Mouse (Mus musculus) intestine, embryonic 14.5 days (tissue): ENCODE results near the gene Tespa1. TPM values are rescaled to one million over a fixed set of nuclear protein-coding genes. Genes with fewer than 3 reads are reported as not detected.
"Not testable (repeated sequence)": the region's sequence is repeated elsewhere in the genome, so short reads cannot be mapped to it uniquely, and the experiment has no call there.

ENCODE experiments used
- ATAC-seq: fragments of 200-750 bp; cut with Nextera tagmentation; replicated peaks from 2 replicates; pipeline ENCODE4 v1.8.0; 2017; ENCODE audit warnings: low read depth, moderate number of reproducible peaks, moderate TSS enrichment, moderate library complexity; ENCODE audit not compliant: low FRiP score, low TSS enrichment
- DNase-seq: peaks from one replicate; pipeline ENCODE4 v3.0.0-alpha.2; 2018; ENCODE audit warnings: low spot score
- H3K27ac ChIP-seq: fragments of 300-500 bp; sonication (generic); 2 replicates; pipeline ENCODE4 v1.5.1; 2014; ENCODE audit warnings: low read depth, mild to moderate bottlenecking, control low read depth
- H3K27me3 ChIP-seq: fragments of 300-500 bp; sonication (generic); replicated peaks from 2 replicates; pipeline ENCODE4 v1.6.1; 2014; ENCODE audit warnings: low read length, control low read depth; ENCODE audit not compliant: control insufficient read depth, insufficient read depth
- H3K36me3 ChIP-seq: fragments of 300-500 bp; sonication (generic); 2 replicates; pipeline ENCODE4 v1.6.1; 2014; ENCODE audit warnings: low read length, control low read depth; ENCODE audit not compliant: control insufficient read depth, insufficient read depth
- H3K4me1 ChIP-seq: fragments of 300-500 bp; sonication (generic); replicated peaks from 2 replicates; pipeline ENCODE4 v1.6.1; 2014; ENCODE audit warnings: low read length, control low read depth, mixed read lengths; ENCODE audit not compliant: control insufficient read depth, insufficient read depth
- H3K4me2 ChIP-seq: fragments of 300-500 bp; sonication (generic); 2 replicates; pipeline ENCODE4 v1.6.1; 2014; ENCODE audit warnings: low read length
- H3K4me3 ChIP-seq: fragments of 300-500 bp; sonication (generic); 2 replicates; pipeline ENCODE4 v1.5.1; 2014; ENCODE audit warnings: low read depth, low read length, control low read depth, mixed read lengths
- H3K9ac ChIP-seq: fragments of 300-500 bp; sonication (generic); 2 replicates; pipeline ENCODE4 v1.6.1; 2014; ENCODE audit warnings: mild to moderate bottlenecking, low read length
- H3K9me3 ChIP-seq: fragments of 300-500 bp; sonication (generic); 2 replicates; pipeline ENCODE4 v1.6.1; 2016; ENCODE audit warnings: low read length, control low read depth; ENCODE audit not compliant: control insufficient read depth
- WGBS: fragments of 180-500 bp; shearing (Covaris S2); extraction: QIAGEN DNeasy Blood & Tissue Kit; methylation state at CpG from one replicate; pipeline ENCODE4 v1.1.7; 2014; 5-methylcytosine and 5-hydroxymethylcytosine counted together
- polyA plus RNA-seq: library from polyadenylated mRNA; unstranded; fragments of >200 nt; fragmentation: Nextera tagmentation; extraction: Ambion mirVana; gene quantifications from 2 replicates; pipeline ENCODE4 v1.2.1, GENCODE M21; 2014

Gene Tespa1
- polyA plus RNA-seq, 1 experiment from 2014 or later, result 0.53 TPM

DNA sequence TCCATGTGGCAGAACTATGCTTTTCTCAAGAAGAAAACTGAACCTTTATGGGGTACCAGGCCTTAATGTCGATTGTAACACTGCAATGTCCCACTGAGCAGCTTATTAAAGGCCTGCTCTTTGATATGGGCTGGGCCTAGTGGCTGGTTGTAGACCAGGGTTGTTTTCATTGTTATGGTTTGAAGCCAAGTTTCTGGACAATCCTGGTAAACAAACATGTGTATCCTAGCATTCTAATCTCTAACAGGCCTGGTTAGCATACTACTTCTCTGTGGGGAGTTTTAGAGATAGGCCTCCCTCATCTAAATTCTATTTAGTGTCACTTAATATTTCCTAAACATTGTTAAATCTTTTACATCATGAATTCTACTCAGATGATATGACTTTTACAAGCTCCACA is 49.0 kb downstream of the Tespa1 start:
- no peak overlapping the region for H3K9ac ChIP-seq
- H3K4me3 ChIP-seq, result no peak overlapping the region
- H3K4me1 ChIP-seq, result no peaks in the 10 kb centered on the region
- no peaks in the 10 kb centered on the region for H3K36me3 ChIP-seq
- H3K27me3 ChIP-seq, result no peaks in the 10 kb centered on the region
- no peaks in the 10 kb centered on the region for H3K9me3 ChIP-seq
- ATAC-seq, result no peak
- 59% methylated on average over 1 of the region's 1 CpGs for WGBS
- H3K27ac ChIP-seq, result no peak overlapping the region
- no peak for DNase-seq
- H3K4me2 ChIP-seq, result no peak overlapping the region

GRCm38 (mm10) chr10:130372491-130373173 is 50.0 kb downstream of the Tespa1 start:
- Histone ChIP-seq H3K36me3 (no peaks in the 10 kb centered on the region), H3K9me3 (no peaks in the 10 kb centered on the region), H3K4me3 (no peak overlapping the region), H3K4me2 (no peak overlapping the region), H3K9ac (no peak overlapping the region), H3K4me1 (no peaks in the 10 kb centered on the region), H3K27me3 (no peaks in the 10 kb centered on the region), H3K27ac (no peak overlapping the region)
- 77% methylated on average over 2 of the region's 2 CpGs for WGBS
- no peak for DNase-seq
- no peak for ATAC-seq

- 90% methylated on average over 2 of the region's 2 CpGs for WGBS
- Histone ChIP-seq H3K4me2 (no peak overlapping the region), H3K27ac (no peak overlapping the region), H3K36me3 (no peaks in the 10 kb centered on the region), H3K27me3 (no peaks in the 10 kb centered on the region), H3K9ac (no peak overlapping the region), H3K4me3 (no peak overlapping the region), H3K4me1 (no peaks in the 10 kb centered on the region), H3K9me3 (no peaks in the 10 kb centered on the region)
- DNase-seq (no peak), ATAC-seq (no peak)
These were observed 52.5 kb downstream of the Tespa1 start for GRCm38 (mm10) chr10:130375145-130375544.

DNA sequence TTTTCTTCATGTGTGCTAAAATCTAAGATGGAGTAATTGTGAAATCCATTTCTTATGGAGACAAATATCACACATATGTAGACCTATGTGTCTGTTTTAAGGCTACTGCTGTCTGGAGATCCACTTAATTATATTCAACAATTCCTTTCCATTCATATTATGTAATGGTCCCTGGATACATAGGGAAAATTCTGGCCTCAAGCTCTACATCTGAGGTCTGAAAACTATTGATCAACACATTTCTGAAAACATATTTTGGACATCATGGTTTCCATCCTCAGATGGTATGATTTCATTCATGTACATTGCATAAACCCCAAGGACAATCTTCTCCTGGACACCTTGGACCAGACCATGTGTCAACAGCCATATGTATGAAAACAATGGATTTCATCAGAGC is 71.6 kb downstream of the Tespa1 start, which contains the start of gene Vmn2r84:
TSS of gene Vmn2r84 (minus strand) at position 101 of the 400 bp plus-strand sequence.
- H3K27ac ChIP-seq, result no peak within 1 kb of the TSS
- H3K9me3 ChIP-seq, result no peaks in the 10 kb centered on the region
- H3K4me1 ChIP-seq, result no peaks in the 10 kb centered on the region
- H3K27me3 ChIP-seq, result no peaks in the 10 kb centered on the region
- H3K4me3 ChIP-seq, result no peak within 1 kb of the TSS
- DNase-seq (no peak), ATAC-seq (no peak)
- no peak within 1 kb of the TSS for H3K4me2 ChIP-seq
- no peak within 1 kb of the TSS for H3K9ac ChIP-seq
- no peaks in the 10 kb centered on the region for H3K36me3 ChIP-seq

DNA sequence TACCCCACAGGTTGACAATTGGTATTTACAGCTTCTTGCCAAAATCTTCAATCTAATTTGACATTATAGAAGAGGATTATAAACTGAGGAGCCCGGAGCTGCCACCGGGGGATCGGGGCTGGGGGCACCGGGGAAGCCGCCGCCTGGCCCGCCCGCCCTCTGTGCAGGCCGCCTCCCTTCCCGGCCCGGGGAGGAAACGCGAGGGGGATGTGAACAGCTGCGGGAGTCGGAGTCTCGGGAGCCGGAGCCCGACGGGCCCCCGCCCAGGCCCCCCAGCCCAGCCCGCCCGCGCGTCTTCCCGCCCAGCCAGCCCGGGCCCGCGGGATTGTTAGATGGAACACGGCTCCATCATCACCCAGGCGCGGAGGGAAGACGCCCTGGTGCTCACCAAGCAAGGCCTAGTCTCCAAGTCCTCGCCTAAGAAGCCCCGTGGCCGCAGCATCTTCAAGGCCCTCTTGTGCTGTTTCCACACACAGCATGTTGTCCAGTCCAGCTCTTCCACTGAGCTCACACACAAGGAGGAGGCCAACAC is 89.6 kb downstream of the Tespa1 start:
- H3K9me3 ChIP-seq, H3K9ac ChIP-seq, H3K4me3 ChIP-seq, H3K27ac ChIP-seq, DNase-seq, H3K4me1 ChIP-seq, H3K4me2 ChIP-seq, H3K36me3 ChIP-seq, H3K27me3 ChIP-seq: not testable (repeated sequence)
- peak; percentile 68 for ATAC-seq
- 50% methylated on average over 27 of the region's 35 CpGs for WGBS

Other genes with a start within 250 kb of the Tespa1 start
- not detected in 2 replicates for gene Olfr823, start 207.5 kb upstream of the Tespa1 start, polyA plus RNA-seq
- gene Olfr824, start 192.9 kb upstream of the Tespa1 start, polyA plus RNA-seq, result not detected in 2 replicates
- not detected in 2 replicates for gene Olfr825, start 156.1 kb upstream of the Tespa1 start, polyA plus RNA-seq
- not detected in 2 replicates for gene Olfr826, start 138.7 kb upstream of the Tespa1 start, polyA plus RNA-seq
- gene Olfr827, start 108.5 kb upstream of the Tespa1 start, polyA plus RNA-seq, result not detected in 2 replicates
- gene Neurod4, start 42.6 kb upstream of the Tespa1 start, polyA plus RNA-seq, result not detected in 2 replicates
- not detected in 2 replicates for gene Vmn2r84, start 71.5 kb downstream of the Tespa1 start, polyA plus RNA-seq
- gene Vmn2r85, start 106.8 kb downstream of the Tespa1 start, polyA plus RNA-seq, result not detected in 2 replicates
- gene Vmn2r86, start 133.2 kb downstream of the Tespa1 start, polyA plus RNA-seq, result not detected in 2 replicates
- not detected in 2 replicates for gene Vmn2r87, start 174.5 kb downstream of the Tespa1 start, polyA plus RNA-seq